Mouse (Mus musculus) left cerebral cortex, postnatal 4 days (tissue): ENCODE data around the gene Asap2. TPM values are rescaled to one million over a fixed set of nuclear protein-coding genes. Genes with fewer than 3 reads are reported as not detected.

Experiments used
- DNase-seq: peaks from one replicate; pipeline ENCODE4 v3.0.0-alpha.2; 2022
- intact Hi-C: fragments of 180-260 bp; cut with DNase I; formaldehyde crosslinking; loops from one replicate; pipeline ENCODE4 v1.15.1; 2025
- total RNA-seq, 2 experiments: library from RNA; stranded (reverse); gene quantifications; 2 replicates each; pipeline ENCODE4 v1.2.3; 2021

The Asap2 gene
- total RNA-seq, 2 experiments from 2014 or later, result 39.4 to 40.6 TPM

GRCm38 (mm10) chr12:21201485-21202269, 211.4 kb downstream of the Asap2 start:
- intact Hi-C loops, result loop anchor here (10.0 kb wide), 1 partner anchor 67 kb away; no protein-coding TSS in a partner anchor
- no peak for DNase-seq

GRCm38 (mm10) chr12:21204701-21205312, 214.5 kb downstream of the Asap2 start:
- intact Hi-C loops, result loop anchor here (10.0 kb wide), 1 partner anchor 70 kb away; no protein-coding TSS in a partner anchor

GRCm38 (mm10) chr12:21205799-21206198, 215.5 kb downstream of the Asap2 start:
- intact Hi-C loops, result loop anchor here (10.0 kb wide), 1 partner anchor 71 kb away; no protein-coding TSS in a partner anchor
- DNase-seq, result no peak

More at GRCm38 (mm10) chr12:21204701-21205312, 214.5 kb downstream of the Asap2 start:
- peak; percentile 46 for DNase-seq

- intact Hi-C loops, result loop anchor here (10.0 kb wide), 1 partner anchor 73 kb away; no protein-coding TSS in a partner anchor
- DNase-seq, result no peak
Observed at GRCm38 (mm10) chr12:21207422-21207821, 217.2 kb downstream of the Asap2 start.

- intact Hi-C loops, result loop anchor here (10.0 kb wide), 1 partner anchor 73 kb away; no protein-coding TSS in a partner anchor
- DNase-seq, result no peak
Observed at GRCm38 (mm10) chr12:21208172-21208795, 218.0 kb downstream of the Asap2 start.

GRCm38 (mm10) chr12:21209273-21209672, 219.0 kb downstream of the Asap2 start:
- DNase-seq, result no peak
- intact Hi-C loops, result loop anchor here (10.0 kb wide), 1 partner anchor 74 kb away; no protein-coding TSS in a partner anchor

- intact Hi-C loops, result no loop called here
- no peak for DNase-seq
Observed at GRCm38 (mm10) chr12:21212876-21213275, 222.6 kb downstream of the Asap2 start.

GRCm38 (mm10) chr12:21214551-21215165, 224.4 kb downstream of the Asap2 start:
- intact Hi-C loops, result no loop called here
- no peak for DNase-seq

GRCm38 (mm10) chr12:21217776-21218444, 227.7 kb downstream of the Asap2 start:
- DNase-seq, result no peak
- intact Hi-C loops, result no loop called here

- intact Hi-C loops, result no loop called here
Observed at GRCm38 (mm10) chr12:21220596-21220995, 230.3 kb downstream of the Asap2 start.

GRCm38 (mm10) chr12:21223923-21224322, 233.7 kb downstream of the Asap2 start:
- intact Hi-C loops, result no loop called here
- DNase-seq, result no peak

More at GRCm38 (mm10) chr12:21220596-21220995, 230.3 kb downstream of the Asap2 start:
- no peak for DNase-seq

- DNase-seq, result no peak
- intact Hi-C loops, result loop anchor here (5.0 kb wide), 1 partner anchor 113 kb away; no protein-coding TSS in a partner anchor
Observed at GRCm38 (mm10) chr12:21225358-21225757, 235.1 kb downstream of the Asap2 start.

GRCm38 (mm10) chr12:21226316-21226715, 236.1 kb downstream of the Asap2 start:
- no peak for DNase-seq
- intact Hi-C loops, result loop anchor here (5.0 kb wide), 1 partner anchor 114 kb away; no protein-coding TSS in a partner anchor

GRCm38 (mm10) chr12:21227076-21227980, 237.1 kb downstream of the Asap2 start:
- intact Hi-C loops, result loop anchor here (5.0 kb wide), 1 partner anchor 115 kb away; no protein-coding TSS in a partner anchor
- DNase-seq, result peak; percentile 36

- intact Hi-C loops, result loop anchor here (5.0 kb wide), 1 partner anchor 116 kb away; no protein-coding TSS in a partner anchor
- DNase-seq, result no peak
Observed at GRCm38 (mm10) chr12:21228650-21229049, 238.4 kb downstream of the Asap2 start.

- intact Hi-C loops, result loop anchor here (5.0 kb wide), 1 partner anchor 117 kb away; no protein-coding TSS in a partner anchor
- DNase-seq, result no peak
Observed at GRCm38 (mm10) chr12:21229076-21229918, 239.0 kb downstream of the Asap2 start.

- no peak for DNase-seq
- intact Hi-C loops, result no loop called here
Observed at GRCm38 (mm10) chr12:21233727-21234126, 243.5 kb downstream of the Asap2 start.

- intact Hi-C loops, result no loop called here
- DNase-seq, result no peak
Observed at GRCm38 (mm10) chr12:21234560-21234959, 244.3 kb downstream of the Asap2 start.
